Mouse (Mus musculus) ovary, postnatal 14 days (tissue): ENCODE results near the gene Fbxl16.
"Not testable (repeated sequence)": the region's sequence is repeated elsewhere in the genome, so short reads cannot be mapped to it uniquely, and the experiment has no call there.

Source experiments
- DNase-seq: peaks from one replicate; pipeline ENCODE4 v3.0.0; 2022; ENCODE audit warnings: low spot score

Gene Fbxl16

DNA sequence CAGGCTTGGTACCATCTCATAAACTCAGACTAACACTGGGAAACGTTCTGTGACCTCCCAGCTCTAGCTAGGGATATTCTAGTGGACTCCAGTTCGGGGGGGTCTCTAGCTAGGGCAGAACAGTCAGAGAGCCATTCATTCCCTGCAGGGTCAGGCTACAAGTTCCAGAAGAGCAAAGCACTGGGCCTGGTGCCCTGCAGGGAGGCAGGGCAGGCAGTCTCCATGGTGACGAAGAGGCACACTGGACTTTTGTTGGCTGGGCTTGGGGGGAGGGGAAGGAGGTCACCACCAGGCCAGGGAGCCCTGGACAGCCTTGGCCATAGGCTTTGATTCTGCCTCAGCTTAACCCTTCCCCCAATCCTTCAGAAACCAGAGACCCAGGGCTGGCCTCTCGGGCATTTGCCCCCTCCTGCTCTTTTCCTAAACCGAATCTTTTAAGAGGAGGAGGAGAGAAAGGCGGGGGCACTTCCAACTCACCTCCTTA, 13.2 kb upstream of the Fbxl16 start, which contains the start of gene AC134908.4:
Gene AC134908.4, minus strand, starts transcription at position 51 of the 484 bp plus-strand sequence.
- no peak for DNase-seq

DNA sequence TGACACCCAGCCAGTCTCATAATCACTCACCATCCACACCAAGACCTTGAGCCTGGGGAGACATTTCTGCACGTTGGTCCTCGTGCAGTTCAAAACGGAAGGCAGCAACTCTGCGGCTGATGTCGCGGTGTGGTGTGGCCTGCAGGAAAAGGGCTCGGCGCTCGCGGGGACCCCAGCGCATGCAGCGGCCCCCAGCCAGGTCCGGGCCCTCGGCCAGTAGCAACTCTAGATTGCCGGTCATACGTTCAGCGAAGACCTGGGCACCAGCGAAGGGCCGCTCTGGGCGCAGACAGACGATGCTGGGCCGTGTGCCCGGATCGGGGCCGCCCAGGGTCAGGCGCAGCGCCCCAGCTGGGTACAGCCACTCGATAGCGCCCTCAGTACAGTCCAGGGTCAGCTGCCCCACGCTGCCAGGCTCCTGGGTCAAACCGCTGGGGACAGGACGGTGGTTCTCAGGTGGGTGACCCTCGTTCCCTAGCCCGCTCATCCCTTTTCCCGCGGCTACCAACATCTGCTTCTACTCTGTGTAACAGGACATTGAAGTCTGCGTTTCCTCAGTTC, 12.6 kb upstream of the Fbxl16 start:
- DNase-seq, result no peak

DNA sequence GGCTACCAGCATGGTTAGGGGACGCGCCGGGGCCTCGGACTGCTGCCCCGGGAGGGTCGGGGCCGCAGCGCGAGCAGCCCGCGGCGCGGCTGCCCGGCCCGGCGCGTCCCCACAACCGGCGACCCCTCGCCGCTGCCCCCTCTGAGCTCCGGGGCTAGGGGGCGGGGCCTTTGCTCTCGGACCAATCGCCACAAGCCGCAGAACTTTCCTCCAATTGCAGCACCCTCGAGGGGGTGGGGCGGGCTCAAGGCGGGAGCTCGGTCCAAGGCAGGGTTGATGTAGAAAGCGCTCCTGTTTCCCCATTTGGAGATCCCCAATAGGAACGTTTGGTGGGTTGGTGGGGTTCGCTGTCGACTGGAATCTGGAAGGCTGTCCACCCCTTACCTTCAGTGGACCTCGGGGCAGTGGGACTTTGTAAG, 11.9 kb upstream of the Fbxl16 start, which contains the start of gene Metrn:
Gene Metrn, minus strand, starts transcription at position 186 of the 419 bp plus-strand sequence.
- DNase-seq, result peak; percentile 80

DNA sequence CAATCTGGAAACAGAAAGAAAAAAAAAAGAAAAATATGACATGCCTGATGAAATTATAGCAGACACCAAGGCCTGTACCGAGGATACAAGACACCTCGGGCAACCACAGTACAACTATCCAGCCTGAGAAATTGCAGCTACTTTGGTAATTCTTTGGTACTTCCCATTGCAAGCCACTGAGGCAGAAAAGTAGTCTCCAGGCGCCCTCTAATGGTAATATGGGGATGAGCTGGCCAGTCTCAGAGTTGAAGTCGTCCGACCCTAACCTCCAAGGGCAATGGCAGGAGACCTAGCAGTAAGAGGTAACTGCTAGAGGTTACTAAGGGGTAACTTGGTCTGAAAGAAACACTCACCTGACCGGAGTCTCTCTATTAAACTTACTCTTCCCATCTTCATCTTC, 7.9 kb upstream of the Fbxl16 start:
- no peak for DNase-seq

DNA sequence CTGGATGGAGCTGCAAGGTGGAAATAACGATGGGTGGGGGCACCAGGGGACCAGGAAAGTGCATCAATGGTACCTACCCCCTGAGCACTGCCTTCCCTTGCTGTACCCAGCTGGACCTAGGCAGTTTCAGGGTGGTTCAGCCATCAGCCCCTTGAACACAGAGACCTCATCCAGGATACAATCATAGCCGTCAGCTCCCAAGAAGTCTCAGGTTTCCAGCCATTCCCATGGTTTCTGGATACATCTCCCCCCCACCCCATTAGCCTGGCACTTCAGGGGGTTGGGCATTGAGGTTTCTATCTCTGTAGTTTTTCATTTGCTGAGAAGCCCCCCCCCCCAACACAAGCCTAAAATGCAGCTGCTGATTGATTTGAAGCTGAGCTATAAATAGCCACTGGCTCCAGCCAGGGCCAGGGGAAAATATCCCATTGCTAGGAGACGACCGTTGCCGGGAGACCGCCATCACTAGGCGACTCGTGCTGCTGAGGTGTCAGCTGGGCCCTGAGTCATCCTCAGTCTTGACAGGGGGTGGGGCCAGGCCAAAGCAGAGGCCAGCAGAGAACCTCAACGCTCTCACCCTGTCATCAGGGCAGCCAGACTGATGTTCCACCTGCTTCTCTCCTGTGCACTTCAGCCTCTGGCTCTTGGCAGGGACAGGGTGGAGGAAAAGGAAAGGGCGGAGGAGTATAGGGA, 5.9 kb upstream of the Fbxl16 start:
- DNase-seq, result no peak

DNA sequence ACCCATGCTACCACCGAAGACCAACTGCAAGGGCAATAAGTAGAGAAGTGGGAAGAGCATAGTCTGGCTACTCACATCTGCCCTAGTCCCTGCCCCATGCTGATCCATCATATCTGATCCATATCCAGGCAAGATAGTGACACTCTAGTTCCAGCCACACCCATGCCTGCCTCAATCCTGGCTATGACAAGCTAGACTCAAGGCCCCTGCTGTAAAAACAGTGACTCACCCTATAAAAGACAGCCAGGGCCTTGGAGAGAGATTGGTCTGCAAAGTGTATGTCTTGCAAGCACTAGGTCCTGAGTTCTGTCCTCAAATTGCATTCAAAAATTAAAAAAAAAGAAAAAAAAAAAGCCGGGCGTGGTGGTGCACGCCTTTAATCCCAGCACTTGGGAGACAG, 2.4 kb upstream of the Fbxl16 start:
- no peak for DNase-seq

DNA sequence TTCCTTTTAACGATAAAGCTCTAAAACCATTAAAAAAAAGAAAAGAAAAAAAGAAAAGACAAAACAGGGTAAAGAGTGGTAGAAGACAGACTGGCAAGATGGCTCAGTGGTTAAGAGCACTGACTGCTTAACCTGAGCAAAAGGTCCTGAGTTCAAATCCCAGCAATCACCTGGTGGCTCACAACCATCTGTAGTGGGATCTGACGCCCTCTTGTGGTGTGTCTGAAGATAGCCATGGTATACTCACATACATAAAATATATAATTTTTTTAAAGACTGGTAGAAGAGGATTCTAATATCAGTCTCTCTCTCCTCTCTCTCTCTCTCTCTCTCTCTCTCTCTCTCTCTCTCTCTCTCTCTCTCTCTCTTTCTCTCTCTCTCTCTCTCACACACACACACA, 1.4 kb upstream of the Fbxl16 start:
- not testable (repeated sequence) for DNase-seq

DNA sequence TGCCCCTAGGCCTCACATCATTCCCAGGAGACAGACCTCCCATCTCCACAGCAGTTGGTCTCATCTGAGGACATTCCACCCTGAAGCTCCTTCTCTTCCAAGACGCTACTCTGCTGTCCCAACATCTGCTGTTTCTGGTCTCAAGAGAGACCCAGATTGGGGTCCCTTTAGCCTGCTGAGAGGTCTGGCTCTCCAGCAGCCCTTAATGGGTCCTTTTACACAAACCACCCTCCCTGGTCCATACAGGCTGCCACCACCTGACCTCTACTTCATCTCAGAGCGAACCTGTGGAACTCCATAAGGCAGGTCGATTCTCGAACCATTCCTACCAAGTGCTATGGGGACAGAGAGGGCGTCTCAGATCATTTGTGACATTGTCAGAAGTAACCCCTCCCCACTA, 857 bp upstream of the Fbxl16 start:
- no peak for DNase-seq

DNA sequence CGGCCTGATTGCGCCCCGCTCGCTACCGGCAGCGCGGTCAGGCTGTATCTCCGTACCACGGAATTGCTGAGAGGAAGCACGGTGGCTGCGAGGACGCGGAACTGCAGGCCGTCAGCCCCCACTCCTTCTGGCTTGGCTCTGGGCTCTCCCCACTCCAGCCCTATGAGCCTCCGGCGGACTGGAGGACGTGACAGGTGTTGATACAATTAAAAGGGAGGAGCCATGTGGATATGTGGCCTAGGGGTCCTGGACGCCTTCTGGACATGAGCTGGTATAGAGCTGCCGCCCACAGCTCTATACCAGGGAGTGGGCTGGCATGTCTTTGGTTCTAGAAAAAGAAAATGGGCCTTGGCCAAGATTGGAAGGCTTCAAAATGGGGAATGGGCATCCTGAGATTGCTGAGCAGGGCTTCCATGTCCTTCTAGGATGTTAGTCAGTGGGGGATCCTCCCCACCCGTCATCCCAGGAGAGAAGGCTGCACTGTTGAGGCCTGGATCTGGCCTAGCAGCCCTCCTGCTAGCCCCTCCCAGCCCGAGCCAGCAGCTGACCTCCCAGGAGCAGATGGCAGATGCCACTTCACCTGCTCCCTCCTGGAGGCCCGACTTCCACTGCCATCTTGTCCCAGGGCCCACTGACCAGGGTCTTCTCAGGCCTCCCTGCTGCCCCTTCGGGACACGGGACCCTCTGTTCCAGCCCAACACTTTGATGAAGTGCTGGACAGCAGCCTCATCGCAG, 888 bp downstream of the Fbxl16 start:
- no peak for DNase-seq

DNA sequence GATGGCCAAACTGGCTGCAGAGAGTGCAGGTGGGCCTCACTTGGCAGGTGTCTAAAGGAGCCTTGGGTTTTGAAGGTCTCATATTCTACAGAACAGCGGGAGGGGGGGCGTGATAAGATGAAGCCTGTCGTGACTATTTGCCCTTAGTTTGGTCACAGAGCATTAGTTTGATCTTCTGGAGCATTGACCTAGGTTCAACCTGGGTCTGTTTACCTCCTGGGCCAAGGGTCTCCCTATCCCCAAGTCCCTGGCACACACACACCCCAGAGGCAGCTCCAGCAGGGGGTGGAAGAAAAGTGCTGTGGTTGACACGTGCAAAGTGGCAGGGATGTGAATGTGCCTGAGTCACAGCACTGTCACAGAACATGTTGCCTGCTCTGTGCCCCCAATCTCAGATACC, 2.0 kb downstream of the Fbxl16 start:
- no peak for DNase-seq

DNA sequence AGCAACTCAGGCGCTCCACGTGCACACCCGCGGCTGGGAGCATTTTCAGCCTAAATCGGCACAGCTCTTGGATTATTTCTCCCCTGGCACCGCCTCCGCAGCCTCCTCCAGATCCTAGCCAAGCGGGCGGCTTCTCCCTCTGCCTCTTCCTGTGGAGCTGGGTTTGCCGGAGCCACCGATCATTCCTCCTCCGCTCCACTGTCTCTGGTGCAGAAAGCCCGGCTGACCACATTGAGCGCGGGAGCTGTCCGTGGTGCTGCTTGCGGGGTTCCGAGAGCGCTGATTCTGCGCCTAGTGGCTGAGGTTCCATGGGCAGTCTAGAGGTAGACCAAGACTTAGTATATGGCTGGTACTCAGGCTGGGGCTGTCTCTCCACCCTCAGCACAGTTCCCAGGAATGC, 4.6 kb downstream of the Fbxl16 start:
- peak; percentile 92 for DNase-seq

DNA sequence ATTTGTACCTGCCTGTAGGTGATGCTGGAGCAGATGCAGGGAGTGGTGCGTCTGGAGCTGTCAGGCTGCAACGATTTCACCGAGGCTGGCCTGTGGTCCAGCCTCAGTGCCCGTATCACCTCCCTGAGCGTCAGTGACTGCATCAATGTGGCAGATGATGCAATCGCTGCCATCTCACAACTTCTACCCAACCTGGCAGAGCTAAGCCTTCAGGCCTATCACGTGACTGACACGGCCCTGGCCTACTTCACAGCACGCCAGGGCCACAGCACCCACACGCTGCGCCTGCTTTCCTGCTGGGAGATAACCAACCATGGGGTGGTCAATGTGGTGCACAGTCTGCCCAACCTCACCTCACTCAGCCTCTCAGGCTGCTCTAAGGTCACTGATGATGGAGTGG, 8.8 kb downstream of the Fbxl16 start:
- no peak for DNase-seq

DNA sequence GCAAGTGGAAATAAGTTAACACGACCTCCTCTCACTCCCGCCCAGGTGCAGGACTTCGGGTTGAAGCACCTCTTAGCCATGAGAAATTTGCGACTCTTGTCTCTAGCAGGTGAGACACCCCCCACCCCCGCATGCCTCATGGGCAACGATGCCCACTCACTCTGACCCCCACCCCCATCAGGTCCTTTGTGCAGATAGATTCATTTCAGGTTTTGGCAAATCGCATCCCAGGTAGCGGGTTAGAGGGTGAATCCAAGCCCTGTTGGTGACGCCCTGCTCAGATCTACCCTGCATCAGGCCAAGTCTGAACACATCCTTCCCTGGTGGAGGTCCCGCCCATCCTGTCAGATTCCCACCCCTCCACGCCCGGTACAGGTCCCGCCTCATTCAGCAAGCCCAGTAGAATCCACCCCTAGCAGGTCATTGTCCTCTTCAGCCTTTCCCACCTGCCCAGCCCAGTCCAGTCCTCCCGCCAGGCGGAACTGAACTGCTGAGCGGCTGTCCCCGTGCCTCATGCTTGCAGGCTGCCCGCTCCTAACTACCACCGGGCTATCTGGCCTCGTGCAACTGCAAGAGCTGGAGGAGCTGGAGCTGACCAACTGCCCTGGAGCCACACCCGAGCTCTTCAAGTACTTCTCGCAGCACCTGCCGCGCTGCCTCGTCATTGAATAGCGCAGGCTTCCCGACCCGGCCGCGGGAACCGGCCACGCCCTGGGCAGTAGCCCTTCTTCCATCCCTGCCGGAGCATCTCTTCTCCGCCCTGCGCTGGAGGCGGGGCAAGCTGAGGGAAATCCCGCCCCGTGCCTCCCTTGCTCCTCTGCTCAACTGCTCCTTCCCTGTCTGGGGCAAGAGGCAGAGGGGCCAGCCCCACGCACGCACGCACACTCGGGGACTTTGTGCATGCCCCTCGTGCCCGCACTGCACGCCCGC, 10.2 kb downstream of the Fbxl16 start:
- no peak for DNase-seq

DNA sequence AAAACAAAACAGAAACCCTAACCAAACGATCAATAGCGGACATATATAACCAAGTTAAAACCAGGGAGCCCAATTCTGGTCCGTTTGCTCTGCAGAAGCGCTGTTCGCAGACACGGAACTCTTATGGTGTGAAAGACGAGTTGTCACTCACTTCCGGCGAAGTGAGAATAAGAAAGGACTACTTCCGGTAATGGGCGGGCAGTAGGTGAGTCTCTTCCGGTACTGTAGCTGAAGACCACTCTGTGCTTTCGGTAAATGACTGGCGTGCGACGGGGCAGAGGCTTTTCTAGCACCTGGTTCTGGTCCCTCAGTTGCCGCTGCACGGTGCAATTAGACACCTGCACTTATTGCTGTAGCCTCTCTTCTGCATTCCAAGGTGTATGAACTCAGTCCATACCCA, 14.6 kb downstream of the Fbxl16 start, which contains the start of gene Wdr24:
Gene Wdr24, plus strand, starts transcription at position 176 of the 400 bp plus-strand sequence.
- DNase-seq, result no peak

DNA sequence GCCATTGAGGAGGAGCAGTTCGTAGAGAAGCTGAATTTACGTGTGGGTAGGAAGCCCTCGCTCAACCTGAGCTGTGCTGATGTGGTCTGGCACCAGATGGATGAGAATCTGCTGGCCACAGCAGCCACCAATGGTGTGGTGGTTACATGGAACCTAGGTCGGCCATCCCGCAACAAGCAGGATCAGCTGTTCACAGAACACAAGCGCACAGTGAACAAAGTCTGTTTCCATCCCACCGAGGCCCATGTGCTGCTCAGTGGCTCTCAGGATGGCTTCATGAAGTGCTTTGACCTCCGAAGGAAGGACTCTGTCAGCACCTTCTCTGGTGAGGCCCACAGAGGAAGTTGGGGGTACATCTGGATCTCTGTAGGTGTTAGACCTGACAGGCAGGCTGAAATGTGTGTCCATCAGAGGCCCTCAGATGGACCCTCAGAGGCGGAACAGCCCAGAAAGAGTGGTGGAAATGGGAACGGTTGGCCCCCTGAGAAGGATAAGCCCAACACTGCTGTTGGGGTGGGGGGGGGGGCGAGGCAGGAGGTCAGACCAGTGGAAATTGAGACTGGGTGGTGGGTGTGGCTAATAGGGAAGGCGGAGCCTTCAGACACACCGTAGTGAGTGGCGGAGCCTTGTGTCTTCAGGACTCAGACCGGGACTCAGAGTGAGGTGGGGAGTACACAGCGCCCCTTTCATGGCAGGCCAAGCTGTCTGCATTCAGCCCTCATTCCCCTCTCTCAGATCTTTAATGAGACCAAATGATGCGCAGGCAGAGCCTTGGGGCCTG, 15.7 kb downstream of the Fbxl16 start:
- DNase-seq, result no peak

DNA sequence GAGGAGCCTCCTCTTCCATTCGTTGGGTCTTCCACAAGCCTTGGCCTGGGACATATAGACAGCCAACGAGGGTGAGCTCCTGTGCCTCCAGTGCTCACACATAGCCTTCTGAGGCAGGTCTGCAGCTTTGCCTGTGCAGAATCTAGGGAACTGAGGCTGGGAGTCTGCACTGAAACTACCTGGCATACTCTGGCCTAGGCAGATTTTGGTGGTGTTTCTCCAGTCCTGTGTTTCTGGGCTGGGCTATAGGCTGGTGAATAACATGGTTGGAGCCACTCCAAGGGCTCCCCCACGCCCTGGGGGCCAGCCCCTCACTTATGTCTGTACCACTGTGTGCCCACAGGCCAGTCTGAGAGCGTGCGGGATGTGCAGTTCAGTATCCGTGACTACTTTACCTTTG, 16.4 kb downstream of the Fbxl16 start:
- no peak for DNase-seq

DNA sequence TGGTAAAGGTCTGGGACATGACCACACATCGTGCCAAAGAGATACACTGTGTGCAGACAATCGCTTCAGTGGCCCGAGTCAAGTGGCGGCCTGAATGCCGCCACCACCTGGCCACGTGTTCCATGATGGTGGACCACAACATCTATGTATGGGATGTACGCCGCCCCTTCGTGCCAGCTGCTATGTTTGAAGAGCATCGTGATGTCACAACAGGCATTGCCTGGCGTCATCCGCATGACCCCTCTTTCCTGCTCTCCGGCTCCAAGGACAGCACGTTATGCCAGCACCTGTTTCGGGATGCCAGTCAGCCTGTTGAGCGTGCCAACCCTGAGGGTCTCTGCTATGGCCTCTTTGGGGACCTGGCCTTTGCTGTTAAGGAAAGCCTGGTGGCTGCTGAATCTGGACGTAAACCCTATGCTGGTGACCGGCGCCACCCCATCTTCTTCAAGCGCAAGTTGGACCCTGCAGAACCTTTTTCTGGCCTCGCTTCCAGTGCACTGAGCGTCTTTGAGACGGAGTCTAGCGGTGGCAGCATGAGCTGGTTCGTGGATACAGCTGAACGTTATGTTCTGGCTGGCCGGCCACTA, 17.2 kb downstream of the Fbxl16 start:
- DNase-seq, result no peak

DNA sequence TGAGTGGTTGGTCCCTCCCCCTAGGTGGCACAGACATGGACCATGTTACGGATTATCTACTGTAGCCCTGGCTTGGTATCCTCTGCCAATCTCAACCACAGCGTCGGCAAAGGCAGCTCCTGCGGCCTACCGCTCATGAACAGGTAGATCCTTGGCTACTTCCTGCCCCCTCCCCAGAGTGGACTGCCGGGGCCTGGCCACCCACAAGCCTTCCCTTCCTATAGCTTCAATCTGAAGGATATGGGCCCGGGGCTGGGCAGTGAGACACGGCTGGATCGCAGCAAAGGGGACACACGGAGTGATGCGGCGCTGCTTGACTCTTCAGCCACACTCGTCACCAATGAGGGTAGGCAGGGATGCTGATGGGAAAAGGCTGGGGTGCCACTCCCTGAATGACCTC, 18.1 kb downstream of the Fbxl16 start:
- no peak for DNase-seq

DNA sequence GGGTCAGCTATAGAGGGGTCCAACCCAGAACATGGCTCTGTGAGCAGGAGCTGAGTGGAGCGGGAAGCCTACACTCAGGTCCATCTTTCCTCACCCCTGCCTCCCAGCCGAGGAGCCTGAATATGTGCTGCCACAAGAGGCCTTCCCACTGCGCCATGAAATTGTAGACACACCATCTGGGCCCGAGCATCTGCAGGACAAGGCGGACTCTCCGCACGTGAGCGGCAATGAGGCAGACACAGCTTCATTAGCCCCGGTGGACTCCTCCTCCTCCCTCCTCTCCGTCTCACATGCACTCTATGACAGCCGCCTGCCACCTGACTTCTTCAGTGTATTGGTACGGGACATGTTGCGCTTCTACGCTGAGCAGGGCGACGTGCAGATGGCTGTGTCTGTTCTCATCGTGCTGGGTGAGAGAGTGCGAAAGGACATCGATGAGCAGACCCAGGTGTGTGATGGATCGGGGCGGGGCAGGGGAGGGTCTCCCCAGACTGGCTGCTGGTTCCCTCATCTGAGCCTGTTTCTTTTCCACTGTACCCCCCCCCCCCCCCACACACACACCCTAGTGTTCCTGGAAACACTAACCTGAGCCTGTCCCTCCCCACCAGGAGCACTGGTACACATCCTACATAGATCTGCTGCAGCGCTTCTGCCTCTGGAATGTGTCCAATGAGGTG, 18.8 kb downstream of the Fbxl16 start:
- DNase-seq, result no peak

DNA sequence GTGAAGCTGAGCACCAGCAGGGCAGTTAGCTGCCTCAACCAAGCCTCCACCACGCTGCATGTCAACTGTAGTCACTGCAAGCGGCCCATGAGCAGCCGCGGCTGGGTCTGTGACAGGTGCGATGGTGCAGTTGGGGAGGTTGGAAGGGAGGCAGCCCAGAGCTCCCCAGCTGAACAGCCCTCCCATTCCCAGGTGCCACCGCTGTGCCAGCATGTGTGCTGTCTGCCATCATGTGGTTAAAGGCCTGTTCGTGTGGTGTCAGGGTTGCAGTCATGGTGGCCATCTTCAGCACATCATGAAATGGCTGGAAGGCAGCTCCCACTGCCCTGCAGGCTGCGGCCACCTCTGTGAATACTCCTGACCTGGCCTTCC, 19.3 kb downstream of the Fbxl16 start:
- DNase-seq, result no peak
